Mouse (Mus musculus) midbrain, postnatal 0 days (tissue): ENCODE results near the gene Arih2. TPM values are rescaled to one million over a fixed set of nuclear protein-coding genes. Genes with fewer than 3 reads are reported as not detected.

Source experiments
- ATAC-seq: fragments of 200-750 bp; cut with Nextera tagmentation; 2 replicates; pipeline ENCODE4 v1.8.0; 2017; ENCODE audit warnings: moderate number of reproducible peaks, mild to moderate bottlenecking, moderate TSS enrichment, moderate library complexity; ENCODE audit not compliant: low FRiP score
- DNase-seq: peaks from one replicate; pipeline ENCODE4 v3.0.0-alpha.2; 2015; ENCODE audit warnings: low spot score
- H3K27ac ChIP-seq: fragments of 300-500 bp; sonication (generic); 2 replicates; pipeline ENCODE4 v1.5.1; 2014; ENCODE audit warnings: low read depth, mild to moderate bottlenecking, low read length, mixed read lengths
- H3K27me3 ChIP-seq: fragments of 300-500 bp; sonication (generic); 2 replicates; pipeline ENCODE4 v1.6.1; 2014; ENCODE audit warnings: low read length, control low read depth, mixed read lengths; ENCODE audit not compliant: insufficient read depth
- H3K36me3 ChIP-seq: fragments of 300-500 bp; sonication (generic); 2 replicates; pipeline ENCODE4 v1.6.1; 2014; ENCODE audit warnings: low read length, control low read depth, mixed read lengths; ENCODE audit not compliant: insufficient read depth
- H3K4me1 ChIP-seq: fragments of 300-500 bp; sonication (generic); 2 replicates; pipeline ENCODE4 v1.6.1; 2014; ENCODE audit warnings: mild to moderate bottlenecking, control low read depth, antibody characterized with exemption, low read length, mixed read lengths; ENCODE audit not compliant: insufficient read depth
- H3K4me2 ChIP-seq: fragments of 300-500 bp; sonication (generic); 2 replicates; pipeline ENCODE4 v1.6.1; 2014; ENCODE audit warnings: low read depth, mild to moderate bottlenecking, low read length, mixed read lengths; ENCODE audit not compliant: poor library complexity, severe bottlenecking
- H3K4me3 ChIP-seq: fragments of 300-500 bp; sonication (generic); 2 replicates; pipeline ENCODE4 v1.5.1; 2014; ENCODE audit warnings: low read depth, mild to moderate bottlenecking, low read length, moderate library complexity
- H3K9ac ChIP-seq: fragments of 300-500 bp; sonication (generic); replicated peaks from 2 replicates; pipeline ENCODE4 v1.6.1; 2014; ENCODE audit warnings: mild to moderate bottlenecking, low read length, moderate library complexity, mixed read lengths; ENCODE audit not compliant: poor library complexity, severe bottlenecking
- H3K9me3 ChIP-seq: fragments of 300-500 bp; sonication (generic); 2 replicates; pipeline ENCODE4 v1.6.1; 2016; ENCODE audit warnings: low read length, control low read depth
- CTCF ChIP-seq: IDR thresholded peaks from 2 replicates; pipeline ENCODE4 v1.5.1; 2016; ENCODE audit warnings: antibody characterized with exemption, mild to moderate bottlenecking
- WGBS: fragments of 180-500 bp; shearing (Covaris S2); extraction: QIAGEN DNeasy Blood & Tissue Kit; methylation state at CpG from one replicate; pipeline ENCODE4 v1.1.7; 2014; 5-methylcytosine and 5-hydroxymethylcytosine counted together
- polyA plus RNA-seq: library from polyadenylated mRNA; unstranded; fragments of >200 nt; fragmentation: Nextera tagmentation; extraction: Ambion mirVana; gene quantifications from 2 replicates; pipeline ENCODE4 v1.2.1, GENCODE M21; 2015
- total RNA-seq: library from RNA; depleted of rRNA; stranded (reverse); fragments of >200 nt; gene quantifications from 2 replicates; pipeline ENCODE4 v1.2.3, GENCODE M21; 2014; rRNA removed

Gene Arih2
- total RNA-seq (43.1 and 61.9 TPM in 2 replicates), polyA plus RNA-seq (36.7 and 37.3 TPM in 2 replicates)

- Histone ChIP-seq H3K4me3 (peak within 1 kb of the TSS; percentile 99), H3K4me2 (peak within 1 kb of the TSS; percentile 90), H3K36me3 (no peaks in the 10 kb centered on the region), H3K27me3 (no peaks in the 10 kb centered on the region), H3K9me3 (no peaks in the 10 kb centered on the region), H3K27ac (peak within 1 kb of the TSS; percentile 87), H3K4me1 (peaks cover 7% of the 10 kb centered on the region; the same call in 1 of the 2 replicates), H3K9ac (peak within 1 kb of the TSS; percentile 89)
- ATAC-seq (peak; percentile 98), DNase-seq (peak; percentile 95)
- TF ChIP-seq CTCF: no peak
- WGBS: under 1% methylated on average over 97 of the region's 112 CpGs
These were observed at the start of gene Arih2 for GRCm38 (mm10) chr9:108648611-108649560. TSS of gene Arih2 (minus strand) at chr9:108649386.

GRCm38 (mm10) chr9:108694533-108694932 is 45.3 kb upstream of the Arih2 start:
- ATAC-seq (no peak), DNase-seq (no peak)
- H3K4me3 ChIP-seq: peak overlapping the region; percentile 85
- no peaks in the 10 kb centered on the region for H3K27me3 ChIP-seq
- peak overlapping the region; percentile 78 for H3K4me2 ChIP-seq
- no peak overlapping the region for H3K27ac ChIP-seq
- no peak for TF ChIP-seq CTCF
- H3K9me3 ChIP-seq: no peaks in the 10 kb centered on the region
- H3K9ac ChIP-seq: peak overlapping the region; percentile 19; the same call in 1 of the 2 replicates
- 74% methylated on average over 1 of the region's 1 CpGs for WGBS
- no peaks in the 10 kb centered on the region for H3K36me3 ChIP-seq
- peaks cover 19% of the 10 kb centered on the region for H3K4me1 ChIP-seq

GRCm38 (mm10) chr9:108693946-108694345 is 44.8 kb upstream of the Arih2 start:
- no peak for TF ChIP-seq CTCF
- Histone ChIP-seq H3K9ac (peak overlapping the region; percentile 19; the same call in 1 of the 2 replicates), H3K4me1 (peaks cover 19% of the 10 kb centered on the region), H3K9me3 (no peaks in the 10 kb centered on the region), H3K27me3 (no peaks in the 10 kb centered on the region), H3K4me2 (peak overlapping the region; percentile 78), H3K4me3 (peak overlapping the region; percentile 85), H3K36me3 (no peaks in the 10 kb centered on the region), H3K27ac (0 out of 2 replicates have a peak overlapping the region, but pooled peaks have one; percentile 7)
- ATAC-seq: no peak
- 53% methylated on average over 4 of the region's 4 CpGs for WGBS
- peak; percentile 9 for DNase-seq

- H3K27ac ChIP-seq: peak overlapping the region; percentile 85
These were observed 43.2 kb upstream of the Arih2 start for GRCm38 (mm10) chr9:108692226-108693041.

GRCm38 (mm10) chr9:108691846-108692225 is 42.6 kb upstream of the Arih2 start:
- under 1% methylated on average over 16 of the region's 42 CpGs for WGBS
- Histone ChIP-seq H3K27ac (peak overlapping the region; percentile 85), H3K4me1 (peaks cover 19% of the 10 kb centered on the region), H3K9ac (peak overlapping the region; percentile 77), H3K36me3 (no peaks in the 10 kb centered on the region), H3K9me3 (no peaks in the 10 kb centered on the region), H3K27me3 (no peaks in the 10 kb centered on the region), H3K4me2 (peak overlapping the region; percentile 78), H3K4me3 (peak overlapping the region; percentile 85)
- peak; percentile 92 for DNase-seq
- TF ChIP-seq CTCF: no peak
- peak; percentile 89 for ATAC-seq

More at GRCm38 (mm10) chr9:108692226-108693041, 43.2 kb upstream of the Arih2 start:
- peak; percentile 80 for DNase-seq
- H3K9ac ChIP-seq: peak overlapping the region; percentile 77
- WGBS: under 1% methylated on average over 69 of the region's 92 CpGs
- peak; percentile 63 for ATAC-seq
- H3K27me3 ChIP-seq: no peaks in the 10 kb centered on the region
- H3K4me3 ChIP-seq: peak overlapping the region; percentile 85
- H3K36me3 ChIP-seq: no peaks in the 10 kb centered on the region
- peak overlapping the region; percentile 78 for H3K4me2 ChIP-seq
- TF ChIP-seq CTCF: peak; percentile 42
- peaks cover 19% of the 10 kb centered on the region for H3K4me1 ChIP-seq
- H3K9me3 ChIP-seq: no peaks in the 10 kb centered on the region
